Mouse (Mus musculus) testis, adult 2 months (tissue): ENCODE measurements at regions not wholly inside any gene's neighbourhood (a gene's known extent, or its start where the extent isn't known, plus 50 kb on each side); places are given as distances from the start of the nearest gene placed in this dataset.

ENCODE experiments used
- CTCF ChIP-seq: fragments of 200-500 bp; IDR thresholded peaks from 2 replicates; pipeline ENCODE4 v1.5.1; 2012; ENCODE audit warnings: low read depth, mild to moderate bottlenecking, inconsistent platforms, low read length, moderate library complexity; ENCODE audit not compliant: control insufficient read depth, insufficient read depth, insufficient replicate concordance
- POLR2A ChIP-seq: fragments of 200-500 bp; IDR thresholded peaks from 2 replicates; pipeline ENCODE4 v1.6.1; 2012; ENCODE audit warnings: low read depth, mild to moderate bottlenecking, inconsistent platforms, low read length, moderate library complexity; ENCODE audit not compliant: control insufficient read depth

- TF ChIP-seq CTCF (no peak), POLR2A (no peak)
Measured at GRCm38 (mm10) chr12:15162605-15163004, 654.1 kb downstream of the Trib2 start.
